Mouse (Mus musculus) limb, embryonic 14.5 days (tissue): ENCODE results near the gene Tex14. TPM values are rescaled to one million over a fixed set of nuclear protein-coding genes. Genes with fewer than 3 reads are reported as not detected.
A peak's percentile ranks its signal among the peaks of the same experiment; 100 is the strongest.
"Not testable (repeated sequence)": the region's sequence is repeated elsewhere in the genome, so short reads cannot be mapped to it uniquely, and the experiment has no call there.

Source experiments
- ATAC-seq: fragments of 200-750 bp; cut with Nextera tagmentation; 2 replicates; pipeline ENCODE4 v1.8.0; 2017; ENCODE audit warnings: low read depth, moderate number of reproducible peaks, moderate TSS enrichment; ENCODE audit not compliant: low FRiP score
- DNase-seq: peaks from one replicate; pipeline ENCODE4 v3.0.0-alpha.2; 2015; ENCODE audit warnings: low spot score
- H3K27ac ChIP-seq: fragments of 300-500 bp; sonication (generic); replicated peaks from 2 replicates; pipeline ENCODE4 v1.5.1; 2014; ENCODE audit warnings: low read depth, mild to moderate bottlenecking, low read length, moderate library complexity, mixed read lengths
- H3K27me3 ChIP-seq: fragments of 300-500 bp; sonication (generic); 2 replicates; pipeline ENCODE4 v1.6.1; 2014; ENCODE audit warnings: low read length, mixed read lengths; ENCODE audit not compliant: control insufficient read depth, insufficient read depth
- H3K36me3 ChIP-seq: fragments of 300-500 bp; sonication (generic); 2 replicates; pipeline ENCODE4 v1.6.1; 2014; ENCODE audit warnings: mild to moderate bottlenecking, low read length, moderate library complexity, mixed read lengths; ENCODE audit not compliant: control insufficient read depth, insufficient read depth
- H3K4me1 ChIP-seq: fragments of 300-500 bp; sonication (generic); 2 replicates; pipeline ENCODE4 v1.6.1; 2014; ENCODE audit warnings: antibody characterized with exemption, low read length, mixed read lengths; ENCODE audit not compliant: control insufficient read depth, insufficient read depth
- H3K4me2 ChIP-seq: fragments of 300-500 bp; sonication (generic); replicated peaks from 2 replicates; pipeline ENCODE4 v1.6.1; 2014; ENCODE audit warnings: low read depth, mild to moderate bottlenecking, low read length, moderate library complexity; ENCODE audit not compliant: severe bottlenecking
- H3K4me3 ChIP-seq: fragments of 300-500 bp; sonication (generic); replicated peaks from 2 replicates; pipeline ENCODE4 v1.5.1; 2014; ENCODE audit warnings: low read length
- H3K9ac ChIP-seq: fragments of 300-500 bp; sonication (generic); 2 replicates; pipeline ENCODE4 v1.6.1; 2014; ENCODE audit warnings: mild to moderate bottlenecking, low read depth, low read length, moderate library complexity; ENCODE audit not compliant: severe bottlenecking
- H3K9me3 ChIP-seq: fragments of 300-500 bp; sonication (generic); 2 replicates; pipeline ENCODE4 v1.6.1; 2016; ENCODE audit warnings: low read length; ENCODE audit not compliant: control insufficient read depth
- POLR2A ChIP-seq: fragments of 200-500 bp; IDR thresholded peaks from 2 replicates; pipeline ENCODE4 v1.8.0; 2012; ENCODE audit warnings: inconsistent platforms, mild to moderate bottlenecking, moderate library complexity, borderline replicate concordance; ENCODE audit not compliant: insufficient read depth, insufficient read length; ENCODE audit errors: extremely low read depth
- WGBS: fragments of 180-500 bp; shearing (Covaris S2); extraction: QIAGEN DNeasy Blood & Tissue Kit; methylation state at CpG from one replicate; pipeline ENCODE4 v1.1.7; 2014; 5-methylcytosine and 5-hydroxymethylcytosine counted together
- polyA plus RNA-seq, 2 experiments: library from polyadenylated mRNA; depleted of rRNA in 1 of 2; stranded (reverse) in 1 of 2; unstranded in 1 of 2; fragments of >200 nt; fragmentation: Nextera tagmentation in 1 of 2; extraction: Ambion mirVana in 1 of 2; gene quantifications; 2 replicates each; pipeline versions ENCODE4 v1.2.1 to v1.2.3; 2012 to 2014

Tex14 gene
- polyA plus RNA-seq, 2 experiments, result 1.3 to 2.0 TPM

DNA sequence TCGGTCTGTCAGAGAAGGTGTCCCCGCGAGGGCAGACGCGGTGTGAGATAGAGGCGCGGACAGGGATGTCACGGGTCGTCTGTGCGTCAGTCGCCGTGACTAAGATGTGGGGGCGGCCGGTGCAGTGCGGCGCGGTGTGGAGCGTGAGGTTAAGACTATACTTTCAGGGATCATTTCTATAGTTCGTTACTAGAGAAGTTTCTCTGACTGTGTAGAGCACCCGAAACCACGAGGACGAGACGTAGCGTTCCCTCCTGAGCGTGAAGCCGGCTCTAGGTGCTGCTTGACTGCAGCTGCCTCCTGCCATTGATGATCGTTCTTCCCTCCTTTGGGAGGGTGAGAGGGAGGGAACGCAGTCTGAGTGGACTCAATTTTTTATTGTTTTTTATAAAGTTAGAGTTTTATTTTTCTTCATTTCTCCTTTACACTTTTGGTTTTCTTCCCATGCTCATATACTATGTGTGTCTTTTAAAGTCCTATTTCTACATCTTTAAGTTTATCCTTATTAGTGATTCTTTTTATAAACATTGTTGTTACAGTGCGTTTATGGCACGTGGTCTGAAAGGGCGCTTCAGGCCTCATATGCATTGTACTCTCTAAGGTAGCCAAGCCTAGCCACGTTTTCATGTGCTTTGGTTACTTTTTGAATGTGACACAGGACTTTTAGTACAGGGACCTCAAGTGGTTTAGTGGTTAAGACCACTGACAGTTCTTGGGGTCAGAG is 43.8 kb downstream of the Tex14 start:
- H3K4me1 ChIP-seq, H3K9me3 ChIP-seq, H3K4me3 ChIP-seq, H3K36me3 ChIP-seq, H3K9ac ChIP-seq, H3K27me3 ChIP-seq: not testable (repeated sequence)
- H3K4me2 ChIP-seq, result peak overlapping the region; percentile 55; the same call in 1 of the 2 replicates
- DNase-seq (peak; percentile 89), ATAC-seq (peak; percentile 94)
- WGBS, result 0% methylated on average over 5 of the region's 32 CpGs
- TF ChIP-seq POLR2A, result peak; percentile 22; the same call in 1 of the 2 replicates
- peak overlapping the region; percentile 55; the same call in 1 of the 2 replicates for H3K27ac ChIP-seq

DNA sequence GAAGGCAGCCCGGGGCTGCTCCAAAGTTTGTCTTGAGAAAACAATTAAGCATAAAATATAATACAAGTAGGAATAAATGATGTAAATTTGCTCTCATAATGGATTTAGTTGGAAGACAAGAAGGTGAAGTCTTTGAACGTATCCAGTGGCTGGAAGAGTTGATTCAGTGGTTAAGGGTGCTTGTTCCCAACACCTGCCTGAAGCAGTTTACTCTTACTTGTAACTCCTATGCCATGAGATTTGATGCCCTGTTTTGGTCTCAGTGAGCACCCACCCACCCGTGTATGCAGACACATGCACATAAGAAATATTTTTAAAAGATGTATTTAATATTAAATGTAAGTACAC is 44.3 kb downstream of the Tex14 start:
- H3K4me1 ChIP-seq, result no peaks in the 10 kb centered on the region

DNA sequence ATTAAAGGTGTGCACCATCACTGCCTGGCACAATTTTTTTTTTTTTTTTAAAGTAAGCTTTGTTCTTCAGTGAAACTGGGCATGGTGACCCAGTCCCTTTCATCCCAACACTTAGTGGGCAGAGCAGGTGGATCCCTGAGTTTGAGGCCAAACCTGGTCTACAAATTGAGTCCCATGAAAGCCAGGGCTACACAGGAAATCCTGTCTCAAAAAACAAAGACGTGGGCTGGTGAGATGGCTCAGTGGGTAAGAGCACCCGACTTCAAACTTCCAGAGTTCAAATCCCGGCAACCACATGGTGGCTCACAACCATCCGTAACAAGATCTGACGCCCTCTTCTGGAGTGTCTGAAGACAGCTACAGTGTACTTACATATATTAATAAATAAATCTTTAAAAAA is 45.0 kb downstream of the Tex14 start:
- 60% methylated on average over 5 of the region's 5 CpGs for WGBS
- H3K27ac ChIP-seq, ATAC-seq, H3K4me3 ChIP-seq, H3K27me3 ChIP-seq, H3K9ac ChIP-seq, H3K4me2 ChIP-seq, H3K4me1 ChIP-seq, DNase-seq, H3K9me3 ChIP-seq, H3K36me3 ChIP-seq: not testable (repeated sequence)

More for the DNA sequence above, 44.3 kb downstream of the Tex14 start:
- ATAC-seq (no peak), DNase-seq (no peak)
- H3K27ac ChIP-seq, result peak overlapping the region; percentile 55; the same call in 1 of the 2 replicates
- no peak overlapping the region for H3K9ac ChIP-seq
- H3K4me3 ChIP-seq, result no peak overlapping the region
- 10% methylated on average over 3 of the region's 3 CpGs for WGBS
- no peak for TF ChIP-seq POLR2A
- H3K9me3 ChIP-seq, result no peaks in the 10 kb centered on the region
- H3K27me3 ChIP-seq, result no peaks in the 10 kb centered on the region
- H3K36me3 ChIP-seq, result no peaks in the 10 kb centered on the region
- no peak overlapping the region for H3K4me2 ChIP-seq

DNA sequence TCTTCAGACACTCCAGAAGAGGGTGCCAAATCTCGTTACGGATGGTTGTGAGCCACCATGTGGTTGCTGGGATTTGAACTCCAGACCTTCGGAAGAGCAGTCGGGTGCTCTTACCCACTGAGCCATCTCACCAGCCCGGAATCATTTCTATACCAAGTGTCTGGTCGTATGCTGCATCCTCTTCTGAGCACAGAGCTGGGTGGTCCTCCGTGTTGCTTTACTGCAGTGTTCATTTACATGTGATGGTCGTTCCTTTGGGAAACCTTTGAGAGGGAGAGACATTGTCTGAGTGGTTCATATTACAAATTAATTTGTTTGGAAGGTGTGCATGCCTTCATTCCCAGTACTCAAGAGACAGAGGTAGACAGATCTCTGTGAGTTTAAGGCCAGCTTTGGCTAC is 47.9 kb downstream of the Tex14 start:
- H3K36me3 ChIP-seq, H3K27me3 ChIP-seq, H3K9me3 ChIP-seq, H3K4me2 ChIP-seq, H3K9ac ChIP-seq, H3K27ac ChIP-seq, ATAC-seq, H3K4me1 ChIP-seq, H3K4me3 ChIP-seq, DNase-seq: not testable (repeated sequence)
- WGBS, result 71% methylated on average over 6 of the region's 8 CpGs

DNA sequence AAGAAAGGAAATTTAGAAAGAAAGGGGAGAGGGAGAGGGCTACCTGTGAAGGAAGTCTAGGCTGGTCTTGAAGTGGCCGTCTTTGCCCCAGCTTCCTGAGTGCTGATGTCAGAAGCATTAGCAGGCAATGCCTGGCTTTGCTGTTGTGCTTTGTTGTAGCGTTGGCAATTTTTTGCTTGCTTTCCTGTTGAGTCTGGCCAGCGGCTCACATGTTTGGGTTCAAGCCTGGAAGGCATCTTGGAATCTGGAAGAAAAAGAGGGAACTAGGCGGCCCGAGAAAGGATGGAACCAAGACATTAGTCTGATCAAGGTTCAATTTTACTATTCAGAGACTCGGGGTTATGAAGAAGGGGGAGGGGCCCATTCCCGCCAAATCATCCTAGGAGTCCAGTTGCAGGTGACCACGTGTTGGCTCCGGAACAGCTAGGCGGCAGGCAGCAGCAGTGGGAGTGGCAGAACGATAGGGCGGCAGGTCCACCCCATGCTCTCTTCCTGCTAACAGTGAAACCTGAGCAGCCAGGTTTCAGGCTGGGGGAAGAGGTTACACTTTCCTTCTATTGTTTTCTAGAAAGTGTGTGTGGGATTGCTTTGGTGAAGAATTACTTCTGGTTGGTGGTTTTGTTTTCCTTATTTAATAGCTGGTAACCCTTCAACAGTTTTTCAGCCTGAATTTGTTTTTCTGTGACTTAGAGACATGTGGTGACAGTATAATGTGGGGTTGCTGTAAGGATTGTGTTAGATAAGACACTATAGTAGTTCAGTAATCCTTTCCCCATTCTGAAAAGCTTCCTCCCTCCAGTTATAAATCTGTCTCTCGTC is 48.6 kb downstream of the Tex14 start:
- no peaks in the 10 kb centered on the region for H3K9me3 ChIP-seq
- no peak overlapping the region for H3K4me3 ChIP-seq
- ATAC-seq (no peak), DNase-seq (no peak)
- H3K4me1 ChIP-seq, result no peaks in the 10 kb centered on the region
- H3K27me3 ChIP-seq, result no peaks in the 10 kb centered on the region
- no peaks in the 10 kb centered on the region for H3K36me3 ChIP-seq
- no peak for TF ChIP-seq POLR2A
- H3K27ac ChIP-seq, result no peak overlapping the region
- H3K9ac ChIP-seq, result no peak overlapping the region
- H3K4me2 ChIP-seq, result no peak overlapping the region; the same call in 1 of the 2 replicates
- WGBS, result 16% methylated on average over 13 of the region's 13 CpGs
